Mouse (Mus musculus) C2C12 (cell line): ENCODE data around the gene Mapk3. TPM values are rescaled to one million over a fixed set of nuclear protein-coding genes. Genes with fewer than 3 reads are reported as not detected.

ENCODE experiments used
- H3K27me3 ChIP-seq: one replicate; pipeline ENCODE4 v1.6.1; 2011; ENCODE audit not compliant: control insufficient read depth, insufficient read depth, insufficient read length
- H3K36me3 ChIP-seq: one replicate; pipeline ENCODE4 v1.6.1; 2011; ENCODE audit not compliant: control insufficient read depth, insufficient read depth
- H3K4me3 ChIP-seq: one replicate; pipeline ENCODE4 v1.5.1; 2011; ENCODE audit warnings: mild to moderate bottlenecking, control low read depth; ENCODE audit not compliant: poor library complexity, insufficient read depth, severe bottlenecking
- H3K79me2 ChIP-seq: one replicate; pipeline ENCODE4 v1.6.1; 2011; ENCODE audit not compliant: control insufficient read depth, insufficient read depth
- H3K79me3 ChIP-seq: one replicate; pipeline ENCODE4 v1.6.1; 2011; ENCODE audit warnings: low read depth, control low read depth
- H3ac ChIP-seq: one replicate; pipeline ENCODE3; 2011; ENCODE audit warnings: low read depth; ENCODE audit not compliant: control insufficient read depth, insufficient read length
- CEBPB ChIP-seq: IDR thresholded peaks from one replicate; pipeline ENCODE4 v1.6.1; 2011; ENCODE audit warnings: low read depth, mild to moderate bottlenecking, control low read depth, moderate library complexity
- CTCF ChIP-seq: IDR thresholded peaks from one replicate; pipeline ENCODE4 v1.5.1; 2011; ENCODE audit not compliant: control insufficient read depth, insufficient read depth, insufficient read length
- FOSL1 ChIP-seq: IDR thresholded peaks from one replicate; pipeline ENCODE4 v1.8.0; 2011; ENCODE audit warnings: mild to moderate bottlenecking, low read length; ENCODE audit not compliant: poor library complexity, insufficient read depth, severe bottlenecking
- MAX ChIP-seq: IDR thresholded peaks from one replicate; pipeline ENCODE4 v1.6.1; 2011; ENCODE audit warnings: mild to moderate bottlenecking, control low read depth
- MYOD1 ChIP-seq: IDR thresholded peaks from one replicate; pipeline ENCODE4 v1.6.1; 2011; ENCODE audit warnings: low read depth; ENCODE audit not compliant: control insufficient read depth, insufficient read length
- MYOG ChIP-seq: IDR thresholded peaks from one replicate; pipeline ENCODE4 v1.6.1; 2011; ENCODE audit not compliant: control insufficient read depth, insufficient read length; ENCODE audit errors: extremely low read depth
- USF1 ChIP-seq: IDR thresholded peaks from one replicate; pipeline ENCODE4 v1.6.1; 2011; ENCODE audit warnings: low read depth, mild to moderate bottlenecking, control low read depth, moderate library complexity
- polyA plus RNA-seq: library from polyadenylated mRNA; unstranded; fragments of >200 nt; fragmentation: generic; extraction: Trizol; gene quantifications from one replicate; pipeline ENCODE4 v1.2.1, GENCODE M21; 2012; ENCODE audit warnings: missing spikeins

Gene Mapk3
- polyA plus RNA-seq, 1 experiment, result 168 TPM

DNA sequence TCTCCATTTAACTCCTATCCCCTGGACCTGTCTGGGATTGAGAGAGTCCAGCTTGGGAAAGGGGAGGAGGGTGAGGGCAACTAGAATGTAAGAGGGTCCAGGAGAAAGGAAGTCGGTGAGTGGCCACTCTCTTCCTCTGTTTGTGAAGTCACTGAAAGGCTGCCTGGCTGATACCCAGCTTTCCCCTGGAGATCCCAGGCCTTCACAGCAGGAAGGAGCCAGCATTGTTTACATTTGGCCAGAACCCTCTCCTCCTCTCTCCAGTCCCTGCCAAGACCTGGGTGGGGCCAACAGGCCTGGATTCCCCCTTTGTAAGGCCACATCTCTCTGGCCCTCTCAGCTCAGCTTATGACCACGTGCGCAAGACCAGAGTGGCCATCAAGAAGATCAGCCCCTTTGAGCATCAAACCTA, 996 bp downstream of the Mapk3 start:
- no peaks in the 10 kb centered on the region for H3K27me3 ChIP-seq
- H3K4me3 ChIP-seq, result peak overlapping the region; percentile 68
- peaks cover 11% of the 10 kb centered on the region for H3K36me3 ChIP-seq
- H3K79me3 ChIP-seq, result peaks cover 1% of the 10 kb centered on the region
- TF ChIP-seq MAX, result peak; percentile 33
- TF ChIP-seq CEBPB, result no peak
- no peak for TF ChIP-seq MYOG
- TF ChIP-seq USF1, result peak; percentile 55
- peak overlapping the region; percentile 85 for H3ac ChIP-seq
- peaks cover 22% of the 10 kb centered on the region for H3K79me2 ChIP-seq

DNA sequence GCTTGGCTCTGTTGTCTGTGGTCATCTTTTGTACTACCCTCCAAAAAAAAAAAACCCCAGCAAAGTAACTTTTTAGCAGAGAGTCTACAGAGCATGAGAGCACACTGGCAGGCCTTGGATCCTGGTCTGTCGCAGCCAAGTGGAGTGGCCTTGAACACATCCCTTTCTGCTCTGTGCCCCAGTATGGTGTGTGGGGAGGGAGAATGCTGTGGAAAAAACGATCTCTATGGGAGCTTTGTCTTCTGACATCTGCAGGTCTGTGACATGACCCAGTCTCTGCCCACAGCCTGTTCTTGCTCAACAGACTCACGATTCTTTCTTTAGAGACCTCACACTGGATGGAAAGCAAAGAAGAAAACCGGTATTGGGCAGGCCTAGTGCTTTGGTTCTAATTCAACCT, 1.6 kb downstream of the Mapk3 start:
- Histone ChIP-seq H3K36me3 (peaks cover 11% of the 10 kb centered on the region), H3K79me2 (peaks cover 22% of the 10 kb centered on the region), H3ac (no peak overlapping the region), H3K27me3 (no peaks in the 10 kb centered on the region), H3K79me3 (peaks cover 1% of the 10 kb centered on the region), H3K4me3 (no peak overlapping the region)
- TF ChIP-seq MAX (no peak), CTCF (no peak), MYOD1 (no peak)

DNA sequence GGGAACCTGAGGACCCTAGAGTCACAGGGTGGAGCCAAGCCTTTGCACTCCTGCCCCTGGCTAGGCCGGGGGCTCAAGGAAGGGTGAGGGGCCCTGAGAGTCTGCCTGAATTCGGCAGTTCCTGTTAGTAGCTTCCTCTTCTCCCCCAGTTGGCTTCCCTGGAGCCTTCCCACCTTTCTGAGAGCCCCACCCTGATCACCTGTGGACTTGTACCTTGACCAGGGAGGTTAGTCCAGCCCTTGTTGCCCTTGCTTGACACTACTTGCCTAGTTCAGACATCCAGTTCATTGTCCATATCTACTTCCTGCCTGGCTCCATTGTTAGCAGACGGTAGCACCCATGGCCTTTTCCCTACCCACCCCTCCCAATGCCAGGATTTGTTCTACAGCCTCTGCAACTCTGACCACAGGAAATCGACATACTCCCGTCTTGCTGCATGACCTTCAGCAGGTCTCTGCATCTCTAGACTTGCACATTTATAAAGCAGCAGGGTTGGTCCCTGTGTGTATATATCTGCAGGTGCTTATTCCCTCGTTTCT, 2.2 kb downstream of the Mapk3 start:
- Histone ChIP-seq H3K79me3 (peaks cover 1% of the 10 kb centered on the region), H3K27me3 (no peaks in the 10 kb centered on the region), H3ac (no peak overlapping the region), H3K4me3 (no peak overlapping the region), H3K79me2 (peaks cover 22% of the 10 kb centered on the region), H3K36me3 (peaks cover 15% of the 10 kb centered on the region)
- TF ChIP-seq CEBPB (no peak), FOSL1 (no peak), USF1 (no peak), MYOD1 (no peak), CTCF (no peak), MAX (no peak), MYOG (no peak)

GRCm38 (mm10) chr7:126762471-126763008, 3.1 kb downstream of the Mapk3 start:
- TF ChIP-seq MAX, result no peak
- H3K79me2 ChIP-seq, result peaks cover 22% of the 10 kb centered on the region
- no peak overlapping the region for H3K4me3 ChIP-seq
- peaks cover 22% of the 10 kb centered on the region for H3K36me3 ChIP-seq
- H3K27me3 ChIP-seq, result no peaks in the 10 kb centered on the region
- peaks cover 1% of the 10 kb centered on the region for H3K79me3 ChIP-seq
- no peak overlapping the region for H3ac ChIP-seq

GRCm38 (mm10) chr7:126765540-126765939, 6.1 kb downstream of the Mapk3 start:
- no peak for TF ChIP-seq MAX
- no peak for TF ChIP-seq CTCF
- TF ChIP-seq MYOG, result no peak
- TF ChIP-seq CEBPB, result no peak
- TF ChIP-seq FOSL1, result no peak
- TF ChIP-seq USF1, result no peak
- no peak for TF ChIP-seq MYOD1
- no peak overlapping the region for H3ac ChIP-seq
- peaks cover 1% of the 10 kb centered on the region for H3K79me3 ChIP-seq
- H3K4me3 ChIP-seq, result no peak overlapping the region
- H3K79me2 ChIP-seq, result peaks cover 14% of the 10 kb centered on the region
- H3K36me3 ChIP-seq, result peaks cover 22% of the 10 kb centered on the region
- H3K27me3 ChIP-seq, result no peaks in the 10 kb centered on the region

DNA sequence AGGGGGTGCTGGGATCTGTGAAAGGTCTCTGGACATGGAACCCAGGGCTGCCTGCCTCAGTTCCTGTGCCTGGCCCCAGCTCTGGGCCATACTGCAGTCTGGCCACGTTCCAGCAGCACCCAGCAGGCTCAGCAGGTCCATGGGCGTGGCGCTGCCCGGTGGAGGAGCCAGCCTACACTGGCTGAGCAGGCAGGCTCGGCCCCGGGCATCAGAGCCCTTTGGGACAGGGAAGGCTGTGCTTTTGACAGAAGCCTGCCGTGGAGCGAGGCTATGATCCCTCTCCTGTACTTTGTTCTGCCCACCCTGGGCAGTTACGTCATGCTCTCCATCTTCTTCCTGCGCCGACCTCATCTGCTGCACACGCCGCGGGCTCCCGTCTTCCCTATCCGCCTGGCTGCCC, 6.8 kb downstream of the Mapk3 start, which contains the start of gene Gdpd3:
Gene Gdpd3, plus strand, starts transcription at position 134 of the 400 bp plus-strand sequence.
- Histone ChIP-seq H3K27me3 (no peaks in the 10 kb centered on the region), H3K4me3 (no peak within 1 kb of the TSS), H3ac (no peak within 1 kb of the TSS), H3K36me3 (peaks cover 22% of the 10 kb centered on the region), H3K79me2 (peaks cover 8% of the 10 kb centered on the region), H3K79me3 (peaks cover 1% of the 10 kb centered on the region)
- TF ChIP-seq CEBPB, result no peak
- TF ChIP-seq MAX, result no peak
